Mouse (Mus musculus) limb, embryonic 10.5 days (tissue): Measurements from ENCODE around the gene Hist1h2bf. TPM values are rescaled to one million over a fixed set of nuclear protein-coding genes. Genes with fewer than 3 reads are reported as not detected.
"Not testable (repeated sequence)": the region's sequence is repeated elsewhere in the genome, so short reads cannot be mapped to it uniquely, and the experiment has no call there.

ENCODE experiments used
- DNase-seq: peaks from one replicate; pipeline ENCODE4 v3.0.0-alpha.2; 2017; ENCODE audit warnings: low spot score
- H3K27ac ChIP-seq: fragments of 300-500 bp; sonication (generic); 2 replicates; pipeline ENCODE4 v1.5.1; 2016; ENCODE audit warnings: mild to moderate bottlenecking
- H3K27me3 ChIP-seq: fragments of 300-500 bp; sonication (generic); 2 replicates; pipeline ENCODE4 v1.6.1; 2016; ENCODE audit warnings: low read depth, mild to moderate bottlenecking; ENCODE audit not compliant: poor library complexity, severe bottlenecking
- H3K36me3 ChIP-seq: fragments of 300-500 bp; sonication (generic); 2 replicates; pipeline ENCODE4 v1.6.1; 2016; ENCODE audit warnings: mild to moderate bottlenecking, moderate library complexity
- H3K4me1 ChIP-seq: fragments of 300-500 bp; sonication (generic); 2 replicates; pipeline ENCODE4 v1.6.1; 2016
- H3K4me3 ChIP-seq: fragments of 300-500 bp; sonication (generic); 2 replicates; pipeline ENCODE4 v1.5.1; 2016; ENCODE audit warnings: mild to moderate bottlenecking, moderate library complexity
- H3K9me3 ChIP-seq: fragments of 300-500 bp; sonication (generic); replicated peaks from 2 replicates; pipeline ENCODE4 v1.6.1; 2016; ENCODE audit warnings: mild to moderate bottlenecking
- WGBS: fragments of 180-500 bp; shearing (Covaris S2); methylation state at CpG from one replicate; pipeline ENCODE4 v1.1.7; 2016; 5-methylcytosine and 5-hydroxymethylcytosine counted together
- polyA plus RNA-seq: library from polyadenylated mRNA; unstranded; fragments of >200 nt; fragmentation: Nextera tagmentation; extraction: Ambion mirVana; gene quantifications from 2 replicates; pipeline ENCODE4 v1.2.1, GENCODE M21; 2016

The Hist1h2bf gene
- polyA plus RNA-seq, 1 experiment from 2014 or later = 2.4 TPM

DNA sequence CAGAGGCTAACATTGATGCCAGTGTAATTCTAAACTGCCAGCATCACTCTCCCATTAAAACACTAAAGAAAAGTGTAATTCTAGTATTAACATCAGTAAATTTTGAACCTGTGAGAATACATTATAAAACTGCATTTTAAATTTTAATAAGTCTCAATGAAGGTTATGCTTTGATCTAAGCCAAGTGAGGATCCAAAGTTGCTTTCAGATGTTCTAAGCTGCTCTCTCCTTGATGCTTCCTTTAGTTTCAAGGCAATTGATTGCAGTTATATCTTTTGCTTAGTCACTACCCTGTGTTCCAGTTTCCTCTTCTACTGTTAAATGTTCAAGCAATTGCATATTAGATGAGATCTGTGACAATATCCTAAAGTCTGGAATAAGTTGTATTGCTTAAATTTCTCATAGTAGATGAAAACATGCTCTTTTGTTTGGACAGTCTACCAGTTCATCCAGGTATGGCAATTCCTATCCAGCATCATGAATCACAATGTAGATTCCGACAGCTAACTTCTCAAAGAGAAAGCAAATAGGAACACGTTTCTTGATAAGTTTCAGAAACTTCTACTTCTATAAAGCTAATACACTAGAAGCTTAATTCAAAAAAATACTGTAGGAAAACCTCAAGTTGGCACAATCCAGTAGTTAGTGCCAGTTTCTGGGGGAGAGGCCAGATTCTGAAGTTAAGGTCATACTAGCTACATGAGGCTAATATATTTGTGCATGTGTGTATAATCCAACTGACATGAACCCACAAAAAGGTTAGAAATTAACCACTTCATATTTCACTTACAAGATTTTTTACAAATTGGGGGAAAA, 1.6 kb downstream of the Hist1h2bf start:
- peak overlapping the region; percentile 89 for H3K27ac ChIP-seq
- 47% methylated on average over 2 of the region's 2 CpGs for whole genome bisulfite sequencing
- no peak for DNase-seq
- peaks cover 26% of the 10 kb centered on the region for H3K4me1 ChIP-seq
- no peaks in the 10 kb centered on the region for H3K36me3 ChIP-seq
- no peaks in the 10 kb centered on the region for H3K27me3 ChIP-seq
- H3K9me3 ChIP-seq = no peaks in the 10 kb centered on the region
- peak overlapping the region; percentile 54 for H3K4me3 ChIP-seq

DNA sequence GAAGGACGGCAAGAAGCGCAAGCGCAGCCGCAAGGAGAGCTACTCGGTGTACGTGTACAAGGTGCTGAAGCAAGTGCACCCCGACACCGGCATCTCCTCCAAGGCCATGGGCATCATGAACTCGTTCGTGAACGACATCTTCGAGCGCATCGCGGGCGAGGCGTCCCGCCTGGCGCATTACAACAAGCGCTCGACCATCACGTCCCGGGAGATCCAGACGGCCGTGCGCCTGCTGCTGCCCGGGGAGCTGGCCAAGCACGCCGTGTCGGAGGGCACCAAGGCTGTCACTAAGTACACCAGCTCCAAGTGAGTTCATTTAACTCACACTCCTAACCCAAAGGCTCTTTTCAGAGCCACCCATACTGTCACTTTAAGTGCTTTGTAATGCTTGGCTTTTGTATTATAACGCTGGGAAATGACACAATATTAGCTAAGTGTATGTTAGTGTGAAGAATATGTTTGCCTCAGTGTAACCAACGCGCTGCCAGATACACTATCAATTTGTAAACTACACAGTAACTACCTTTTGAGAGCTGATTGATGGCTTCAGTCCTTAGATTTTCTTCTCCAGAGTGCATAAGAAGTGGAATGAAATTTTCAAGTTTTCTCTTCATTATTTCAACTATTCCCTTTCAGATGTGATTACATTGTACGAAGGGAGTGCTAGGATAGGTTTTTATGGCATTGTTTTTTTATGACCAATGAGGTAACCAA, 2.3 kb downstream of the Hist1h2bf start:
- H3K36me3 ChIP-seq, H3K27me3 ChIP-seq, H3K9me3 ChIP-seq, DNase-seq: not testable (repeated sequence)
- under 1% methylated on average over 16 of the region's 34 CpGs for WGBS
- Histone ChIP-seq H3K4me3 (peak overlapping the region; percentile 54), H3K27ac (peak overlapping the region; percentile 90), H3K4me1 (peaks cover 18% of the 10 kb centered on the region)

DNA sequence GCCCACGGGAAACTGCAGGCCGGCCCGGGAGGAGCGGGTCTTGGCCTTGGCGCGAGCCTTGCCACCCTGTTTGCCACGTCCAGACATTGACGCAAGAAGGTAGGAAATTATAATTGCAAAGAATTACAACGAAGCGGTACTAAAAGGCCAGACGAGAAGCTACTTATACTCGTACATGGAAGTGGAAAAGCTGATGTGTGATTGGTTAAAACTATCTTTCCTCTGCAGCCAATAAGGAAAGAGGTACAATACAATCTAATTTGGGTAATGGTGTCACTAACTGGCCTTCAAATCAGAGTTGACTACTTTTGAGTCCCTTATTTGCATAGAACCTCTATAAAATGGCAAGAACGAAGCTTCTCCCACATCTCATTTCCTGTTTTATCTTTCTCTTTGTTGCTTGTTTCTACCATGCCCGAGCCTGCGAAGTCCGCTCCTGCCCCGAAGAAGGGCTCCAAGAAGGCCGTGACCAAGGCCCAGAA, 2.9 kb downstream of the Hist1h2bf start, which contains the start of the genes Hist1h2ae and Hist1h2bg:
Hist1h2ae (minus strand) TSS at position 199 of the 482 bp plus-strand sequence.
Hist1h2bg (plus strand) TSS at position 375 of the 482 bp plus-strand sequence.
- H3K9me3 ChIP-seq = no peaks in the 10 kb centered on the region
- no peaks in the 10 kb centered on the region for H3K36me3 ChIP-seq
- 0% methylated on average over 18 of the region's 18 CpGs for WGBS
- peak within 1 kb of the TSS; percentile 90 for H3K27ac ChIP-seq
- peak; percentile 75 for DNase-seq
- H3K4me3 ChIP-seq = peak within 1 kb of the TSS; percentile 54
- peaks cover 14% of the 10 kb centered on the region for H3K4me1 ChIP-seq
- no peaks in the 10 kb centered on the region for H3K27me3 ChIP-seq

DNA sequence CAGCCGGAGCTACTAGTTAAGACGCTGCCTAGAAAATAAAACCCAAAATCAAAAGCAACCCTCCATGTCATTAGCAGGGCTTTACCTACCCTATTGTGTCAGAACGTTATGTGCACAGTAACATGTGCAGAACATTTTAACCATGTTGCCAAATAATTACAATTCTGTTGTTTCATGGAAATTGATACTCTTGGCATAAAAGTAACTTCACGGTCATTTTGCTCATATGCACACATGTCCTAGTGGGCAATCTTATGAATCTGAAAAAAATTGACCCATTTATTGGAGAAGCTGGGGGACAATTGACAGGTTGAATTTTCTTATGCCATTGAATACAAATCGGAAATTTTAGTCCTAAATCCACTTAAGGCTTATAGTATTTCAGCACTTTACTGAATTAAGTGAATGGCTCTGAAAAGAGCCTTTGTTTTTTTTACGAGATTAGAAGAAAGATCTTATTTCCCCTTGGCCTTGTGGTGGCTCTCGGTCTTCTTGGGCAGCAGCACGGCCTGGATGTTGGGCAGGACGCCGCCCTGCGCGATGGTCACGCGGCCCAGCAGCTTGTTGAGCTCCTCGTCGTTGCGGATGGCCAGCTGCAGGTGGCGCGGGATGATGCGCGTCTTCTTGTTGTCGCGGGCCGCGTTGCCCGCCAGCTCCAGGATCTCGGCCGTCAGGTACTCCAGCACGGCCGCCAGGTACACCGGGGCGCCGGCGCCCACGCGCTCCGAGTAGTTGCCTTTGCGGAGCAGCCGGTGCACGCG, 3.6 kb downstream of the Hist1h2bf start:
- WGBS = 1% methylated on average over 28 of the region's 41 CpGs
- Histone ChIP-seq H3K4me1 (peaks cover 14% of the 10 kb centered on the region), H3K4me3 (peak overlapping the region; percentile 54), H3K27ac (peak overlapping the region; percentile 90)
- not testable (repeated sequence) for DNase-seq, H3K9me3 ChIP-seq, H3K36me3 ChIP-seq, H3K27me3 ChIP-seq

DNA sequence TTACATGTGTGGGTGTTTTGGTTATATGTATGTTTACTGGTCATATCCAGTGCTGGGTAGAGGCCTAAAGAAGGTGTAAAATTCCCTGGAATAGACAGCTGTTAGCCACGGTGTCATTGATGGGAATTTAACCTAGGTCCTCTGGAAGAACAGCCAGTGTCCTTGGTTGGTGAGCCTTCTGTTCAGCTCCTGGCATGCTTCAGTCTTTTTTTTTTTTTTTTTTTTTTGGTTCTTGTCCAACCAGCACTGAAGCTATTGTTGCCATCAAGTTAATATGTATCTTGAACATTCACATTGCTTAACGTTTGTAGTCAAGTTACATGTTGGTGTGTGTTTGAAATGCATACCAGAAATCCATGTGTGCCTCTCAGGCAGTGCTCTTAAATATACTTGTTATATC, 9.5 kb downstream of the Hist1h2bf start:
- 88% methylated on average over 2 of the region's 2 CpGs for WGBS
- Histone ChIP-seq H3K27ac (peak overlapping the region; percentile 98), H3K36me3 (no peaks in the 10 kb centered on the region), H3K27me3 (no peaks in the 10 kb centered on the region), H3K9me3 (no peaks in the 10 kb centered on the region), H3K4me1 (peaks cover 3% of the 10 kb centered on the region; the same call in 1 of the 2 replicates), H3K4me3 (no peak overlapping the region)
- no peak for DNase-seq

DNA sequence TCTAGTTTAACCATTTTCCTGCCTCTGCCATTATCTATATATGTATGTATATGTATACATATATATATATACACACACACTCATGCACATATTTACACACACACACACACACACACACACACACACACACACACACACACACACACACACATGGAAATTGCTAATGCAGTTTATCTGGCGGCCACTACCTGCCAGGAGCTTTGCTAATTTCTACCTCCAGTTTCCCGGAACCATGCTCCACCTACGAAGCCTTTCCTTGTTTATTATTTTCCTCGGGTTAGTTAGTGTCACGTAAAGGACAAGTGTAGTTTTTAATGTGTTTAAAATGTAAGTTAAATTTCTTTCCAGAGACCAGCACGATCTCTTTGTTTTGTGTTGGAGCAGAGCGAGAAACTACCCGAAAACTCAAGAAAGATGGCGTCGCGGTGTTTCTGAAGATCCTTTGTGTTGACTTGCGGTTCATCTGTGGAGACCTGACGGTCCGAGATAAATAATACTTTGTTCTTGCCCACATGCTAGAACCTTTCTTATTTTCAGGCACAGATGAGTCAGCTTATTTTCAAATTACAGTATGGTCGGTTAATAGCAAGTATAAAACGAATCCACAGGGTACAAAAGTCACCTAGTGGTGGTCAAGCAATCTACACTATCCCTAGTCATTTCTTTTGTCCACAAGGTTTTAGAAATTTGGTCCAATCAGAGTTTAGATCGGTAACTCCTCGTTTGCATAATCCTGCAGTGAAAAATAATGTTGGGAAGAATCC, 11.1 kb downstream of the Hist1h2bf start:
- H3K9me3 ChIP-seq = no peaks in the 10 kb centered on the region
- peak overlapping the region; percentile 98 for H3K27ac ChIP-seq
- H3K4me1 ChIP-seq = peaks cover 3% of the 10 kb centered on the region; the same call in 1 of the 2 replicates
- DNase-seq = no peak
- H3K27me3 ChIP-seq = no peaks in the 10 kb centered on the region
- no peaks in the 10 kb centered on the region for H3K36me3 ChIP-seq
- 4% methylated on average over 18 of the region's 18 CpGs for WGBS
- peak overlapping the region; percentile 50 for H3K4me3 ChIP-seq

DNA sequence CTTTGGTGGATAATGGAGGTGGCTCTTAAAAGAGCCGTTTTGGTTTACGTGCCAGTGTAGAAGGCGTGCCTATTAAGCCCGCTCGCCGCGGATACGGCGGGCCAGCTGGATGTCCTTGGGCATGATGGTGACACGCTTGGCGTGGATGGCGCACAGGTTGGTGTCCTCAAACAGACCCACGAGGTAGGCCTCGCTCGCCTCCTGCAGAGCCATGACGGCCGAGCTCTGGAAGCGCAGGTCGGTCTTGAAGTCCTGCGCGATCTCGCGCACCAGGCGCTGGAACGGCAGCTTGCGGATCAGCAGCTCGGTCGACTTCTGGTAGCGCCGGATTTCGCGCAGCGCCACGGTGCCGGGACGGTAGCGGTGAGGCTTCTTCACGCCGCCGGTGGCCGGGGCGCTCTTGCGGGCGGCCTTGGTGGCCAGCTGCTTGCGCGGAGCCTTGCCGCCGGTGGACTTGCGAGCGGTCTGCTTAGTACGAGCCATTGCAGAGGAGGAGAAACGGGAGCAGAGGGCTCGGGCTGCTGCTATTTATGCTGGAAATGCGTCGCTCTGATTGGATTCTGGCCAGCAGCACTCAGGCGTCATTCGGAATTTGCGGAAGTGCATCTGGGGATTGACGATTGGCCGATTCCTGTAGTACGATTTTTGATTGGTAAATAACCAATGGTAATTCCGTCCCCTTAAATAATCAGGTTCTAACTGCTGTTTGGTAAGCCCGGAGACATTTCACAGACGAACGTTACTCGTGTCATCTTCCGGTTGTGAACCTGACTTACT, 11.9 kb downstream of the Hist1h2bf start, which contains the start of gene Hist1h3e:
Hist1h3e (minus strand) TSS at position 487 of the 777 bp plus-strand sequence.
- H3K27me3 ChIP-seq, H3K36me3 ChIP-seq, H3K9me3 ChIP-seq, H3K4me1 ChIP-seq: not testable (repeated sequence)
- peak; percentile 90 for DNase-seq
- Histone ChIP-seq H3K27ac (peak within 1 kb of the TSS; percentile 98), H3K4me3 (peak within 1 kb of the TSS; percentile 50)
- WGBS = under 1% methylated on average over 63 of the region's 67 CpGs

DNA sequence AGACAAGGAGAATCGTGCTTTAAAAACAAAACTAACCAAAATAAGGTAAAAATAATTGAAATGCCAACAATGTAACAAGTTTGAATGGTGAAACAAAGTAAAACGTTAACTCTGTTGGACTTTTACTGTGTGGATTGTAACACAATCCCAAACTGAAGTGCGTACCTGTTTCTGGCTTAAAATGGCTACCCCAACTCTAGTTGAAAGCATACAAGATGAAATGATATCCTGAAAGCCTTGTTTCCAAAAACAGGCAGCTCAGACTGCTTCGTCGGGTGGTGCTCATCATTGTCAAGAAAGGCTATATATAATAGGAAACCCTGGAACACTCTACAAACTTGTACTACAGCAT, 12.5 kb downstream of the Hist1h2bf start:
- not testable (repeated sequence) for H3K36me3 ChIP-seq, H3K9me3 ChIP-seq, DNase-seq, H3K4me1 ChIP-seq, H3K27me3 ChIP-seq
- peak overlapping the region; percentile 50 for H3K4me3 ChIP-seq
- 0% methylated on average over 2 of the region's 5 CpGs for WGBS
- H3K27ac ChIP-seq = peak overlapping the region; percentile 98

DNA sequence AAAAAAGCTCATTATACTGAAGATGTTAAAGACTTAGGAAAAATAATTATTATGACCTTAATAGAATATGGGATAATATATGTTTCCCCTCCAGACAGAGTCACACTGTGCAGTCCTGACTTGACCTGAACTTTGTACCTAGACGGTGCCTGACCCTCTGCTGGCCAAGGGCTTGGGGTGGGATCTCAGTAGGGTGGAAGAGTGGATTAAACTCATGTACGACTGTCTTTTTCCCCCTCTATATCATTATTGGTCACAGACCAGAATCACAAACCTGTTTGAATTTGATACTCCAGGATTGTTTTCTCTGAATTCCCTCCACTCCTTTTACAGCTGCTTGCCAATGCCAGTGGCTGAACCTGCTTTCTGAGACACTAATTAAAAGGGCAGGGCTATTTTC, 13.3 kb downstream of the Hist1h2bf start:
- not testable (repeated sequence) for H3K4me1 ChIP-seq, H3K36me3 ChIP-seq, H3K27me3 ChIP-seq, H3K4me3 ChIP-seq, H3K9me3 ChIP-seq, DNase-seq
- 32% methylated on average over 2 of the region's 2 CpGs for WGBS
- peak overlapping the region; percentile 46; the same call in 1 of the 2 replicates for H3K27ac ChIP-seq

DNA sequence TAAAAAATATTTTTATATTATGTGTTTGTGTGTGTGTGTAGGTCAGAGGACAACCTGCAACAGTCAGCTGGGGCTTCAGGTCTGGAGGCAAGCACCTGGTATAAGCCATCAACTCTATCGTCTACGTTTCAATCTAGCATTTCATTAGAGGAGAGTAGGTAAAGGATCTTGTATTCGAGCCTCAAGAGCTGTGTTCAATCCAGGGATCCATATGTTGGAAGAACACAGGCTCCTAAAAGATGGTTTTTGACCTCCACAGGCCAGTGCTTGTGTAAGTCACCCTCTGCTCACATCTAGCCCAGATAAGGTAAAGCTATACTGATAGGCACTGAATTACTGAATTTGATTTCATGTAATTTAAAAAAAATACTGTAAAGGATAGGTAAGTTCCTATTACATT, 17.1 kb downstream of the Hist1h2bf start:
- Histone ChIP-seq H3K27ac (peak overlapping the region; percentile 97), H3K9me3 (no peaks in the 10 kb centered on the region), H3K4me3 (peak overlapping the region; percentile 69; the same call in 1 of the 2 replicates), H3K36me3 (no peaks in the 10 kb centered on the region), H3K27me3 (no peaks in the 10 kb centered on the region), H3K4me1 (peaks cover 14% of the 10 kb centered on the region)
- no peak for DNase-seq
- WGBS = 69% methylated on average over 3 of the region's 3 CpGs

DNA sequence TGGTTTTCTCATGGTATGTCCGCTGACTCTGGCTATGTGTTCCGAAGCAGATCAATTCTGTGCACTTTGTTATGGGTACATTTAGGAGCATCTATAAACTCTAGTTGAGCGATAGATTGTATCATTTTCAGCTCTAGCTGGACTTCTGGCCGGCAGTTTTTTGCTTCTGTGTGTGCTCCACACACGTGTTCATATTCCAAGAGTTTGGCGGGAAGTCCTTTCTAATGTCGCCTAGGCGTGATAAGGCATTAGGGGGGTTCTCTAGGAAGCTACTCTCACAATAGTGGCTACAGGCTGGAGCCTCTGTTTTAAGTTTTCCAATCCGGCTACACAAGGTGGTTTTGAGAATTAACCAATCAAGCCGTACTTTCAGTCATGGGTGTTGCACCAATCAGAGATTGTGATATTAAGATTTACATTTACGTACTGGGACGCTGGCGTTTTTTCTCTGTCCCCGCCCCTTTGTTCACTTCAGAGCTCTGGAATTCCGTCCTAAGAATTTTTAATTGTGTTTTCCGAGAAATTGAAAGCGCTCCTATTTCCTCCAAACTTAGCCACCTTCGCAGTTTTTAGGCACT, 18.1 kb downstream of the Hist1h2bf start:
- Histone ChIP-seq H3K9me3 (no peaks in the 10 kb centered on the region), H3K27me3 (no peaks in the 10 kb centered on the region), H3K4me3 (peak overlapping the region; percentile 69), H3K36me3 (no peaks in the 10 kb centered on the region), H3K27ac (peak overlapping the region; percentile 97), H3K4me1 (peaks cover 14% of the 10 kb centered on the region)
- under 1% methylated on average over 18 of the region's 18 CpGs for WGBS
- peak; percentile 82 for DNase-seq
